Mouse (Mus musculus) bone marrow macrophage, adult 2 months (primary cell): ENCODE data around the gene Col19a1.

Experiments used
- CTCF ChIP-seq: IDR thresholded peaks from 2 replicates; pipeline ENCODE4 v1.5.1; 2012; ENCODE audit warnings: low read depth, mild to moderate bottlenecking, low read length, moderate library complexity
- POLR2A ChIP-seq: IDR thresholded peaks from 2 replicates; pipeline ENCODE4 v1.6.1; 2012; ENCODE audit warnings: mild to moderate bottlenecking, low read depth, low read length, borderline replicate concordance

GRCm38 (mm10) chr1:24310847-24311246, 276.4 kb downstream of the Col19a1 start:
- TF ChIP-seq POLR2A (no peak), CTCF (no peak)
